Mouse (Mus musculus): ENCODE measurements around the gene Trmt112.

The Trmt112 gene

GRCm38 (mm10) chr19:6950613-6951153 lies 41.2 kb downstream of the Trmt112 start:
- peak; percentile 73 for DNase-seq

GRCm38 (mm10) chr19:6951381-6951968 lies 42.0 kb downstream of the Trmt112 start:
- DNase-seq = peak; percentile 95

GRCm38 (mm10) chr19:6951994-6952711 lies 42.7 kb downstream of the Trmt112 start:
- DNase-seq = peak; percentile 88

GRCm38 (mm10) chr19:6952712-6953037 lies 43.2 kb downstream of the Trmt112 start:
- peak; percentile 63 for DNase-seq

- DNase-seq = peak; percentile 74
Measured at GRCm38 (mm10) chr19:6954046-6954445, 44.5 kb downstream of the Trmt112 start.

- DNase-seq = no peak
Measured at GRCm38 (mm10) chr19:6955424-6955823, 45.9 kb downstream of the Trmt112 start.

- DNase-seq = no peak
Measured at GRCm38 (mm10) chr19:6956461-6956860, 47.0 kb downstream of the Trmt112 start.
